Mouse (Mus musculus): Measurements from ENCODE around the gene Ccdc40.

DNA sequence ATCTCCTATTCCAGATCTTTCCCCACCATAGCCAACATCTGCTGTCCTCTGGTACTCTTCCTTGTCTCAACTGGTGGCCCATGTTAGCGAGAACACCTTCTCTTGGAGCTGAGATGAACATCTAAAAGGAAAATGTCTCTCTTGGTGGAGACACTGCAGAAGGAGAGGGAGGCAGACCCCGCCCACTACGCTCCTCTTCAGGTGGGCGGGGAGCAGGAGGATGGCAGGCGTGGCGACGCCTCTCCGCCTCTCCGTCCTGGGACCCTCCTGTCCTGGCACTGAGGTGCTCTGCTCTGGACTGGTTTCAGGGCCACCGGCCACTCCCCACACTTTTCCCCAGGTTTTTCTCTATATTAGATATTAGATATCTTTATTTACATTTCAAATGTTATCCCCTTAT is 82.2 kb downstream of the Ccdc40 start:
- no peak for TF ChIP-seq POLR2A (IDR thresholded peaks at IDR 0.05; ENCODE audit: control insufficient read depth, extremely low read depth, insufficient read depth, low read length, poor library complexity)
- no peak for TF ChIP-seq CTCF (IDR thresholded peaks at IDR 0.05; ENCODE audit: borderline replicate concordance, control insufficient read depth, extremely low read depth, insufficient read depth, low read length, poor library complexity)
